Mouse (Mus musculus): ENCODE data around the gene Cox15. TPM values are rescaled to one million over a fixed set of nuclear protein-coding genes. Genes with fewer than 3 reads are reported as not detected.

Cox15 gene
- total RNA-seq, 1 experiment: 19.8 TPM

DNA sequence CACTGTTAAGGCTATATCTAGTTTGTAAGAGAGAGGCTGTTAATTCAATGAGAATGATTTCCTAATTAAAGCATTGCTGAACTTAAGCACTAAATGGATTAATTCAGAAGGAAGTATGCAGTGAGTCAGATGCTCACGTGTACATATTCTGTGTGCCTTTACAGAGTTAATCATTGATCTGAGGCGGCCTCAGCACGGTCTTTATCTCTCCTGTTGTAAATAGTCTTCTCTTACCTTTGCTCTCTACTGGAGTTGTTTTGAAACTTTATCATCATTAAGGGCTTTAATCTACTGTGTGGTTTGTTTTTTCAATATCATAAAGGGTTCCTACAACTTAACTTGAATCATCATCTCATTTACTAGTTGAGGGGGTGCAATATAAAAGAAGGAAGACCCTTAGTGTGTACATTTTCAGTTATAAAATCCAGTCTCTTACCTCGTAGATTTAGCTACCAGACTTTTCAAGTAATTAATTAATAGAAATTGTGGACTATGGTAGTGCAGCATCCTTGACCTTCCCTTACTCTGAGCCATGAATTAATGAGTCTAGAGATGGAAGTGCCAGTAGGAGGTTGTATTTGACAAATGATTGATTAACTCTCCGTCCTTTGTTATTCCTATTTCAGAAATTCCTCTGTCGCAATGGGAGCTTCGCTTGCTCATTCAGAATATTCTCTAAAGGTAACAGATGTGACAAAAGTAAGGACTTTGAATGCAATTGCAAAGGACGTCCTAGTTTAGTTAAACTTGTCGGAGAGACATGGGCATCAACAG is 14.9 kb upstream of the Cox15 start:
- H3K4me3 ChIP-seq (ENCODE audit: insufficient read depth in 1 of 2, low read depth in 1 of 2, low read length in 2 of 2, poor library complexity in 1 of 2, severe bottlenecking in 1 of 2): no peak overlapping the region
- in situ Hi-C loops (cut with MboI; ENCODE audit: low sequenced_read_pairs in 2 of 2, unreplicated experiment in 2 of 2): no loop called here
- H3K9me3 ChIP-seq (ENCODE audit: control insufficient read depth, insufficient read depth, low read depth, low read length): no peaks in the 10 kb centered on the region
- no peaks in the 10 kb centered on the region for H3K36me3 ChIP-seq (ENCODE audit: control insufficient read depth, insufficient read depth, low read length, poor library complexity, severe bottlenecking)
- TF ChIP-seq CHD2 (IDR thresholded peaks at IDR 0.05; ENCODE audit: low read depth, low read length) (no peak), ZC3H11A (IDR thresholded peaks at IDR 0.05; ENCODE audit: borderline replicate concordance, low read depth, low read length) (no peak), HCFC1 (IDR thresholded peaks at IDR 0.05; ENCODE audit: borderline replicate concordance, insufficient read depth, low read length) (no peak), ZNF384 (IDR thresholded peaks at IDR 0.05; ENCODE audit: low read depth, low read length) (no peak), MAFK (IDR thresholded peaks at IDR 0.05; ENCODE audit: insufficient read depth, low read depth, low read length) (no peak)
- no peak overlapping the region for H3K9ac ChIP-seq (ENCODE audit: insufficient read depth, low read depth, low read length, poor library complexity, severe bottlenecking)
- H3K27ac ChIP-seq (ENCODE audit: insufficient read depth, low read depth, low read length, poor library complexity, severe bottlenecking): no peak overlapping the region
- no peak for DNase-seq (ENCODE audit: low read depth, low spot score)
- no peaks in the 10 kb centered on the region for H3K4me1 ChIP-seq (ENCODE audit: control insufficient read depth in 2 of 2, insufficient read depth in 2 of 2, low read length in 2 of 2, poor library complexity in 1 of 2)

DNA sequence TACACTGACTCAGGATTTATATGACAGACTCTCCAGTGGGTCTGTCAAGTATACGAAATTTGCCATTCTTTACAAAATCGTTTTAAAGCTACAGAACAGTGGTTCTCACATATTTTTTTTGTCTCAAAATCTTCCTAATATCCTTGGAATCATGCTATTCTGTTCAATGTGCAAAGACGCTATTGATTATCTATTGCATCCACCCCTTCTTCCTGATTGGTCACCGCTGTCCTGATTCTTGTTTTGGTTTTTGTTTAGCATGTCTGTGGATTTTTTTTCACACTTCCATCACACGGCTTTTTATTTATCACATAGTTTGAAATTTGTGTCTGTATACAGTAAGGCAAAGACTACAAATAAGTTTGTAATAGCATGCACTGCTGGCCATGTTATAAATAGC is 13.7 kb upstream of the Cox15 start:
- no peak for TF ChIP-seq ZC3H11A (IDR thresholded peaks at IDR 0.05; ENCODE audit: borderline replicate concordance, low read depth, low read length)
- TF ChIP-seq MAFK (IDR thresholded peaks at IDR 0.05; ENCODE audit: insufficient read depth, low read depth, low read length): no peak
- no peak for TF ChIP-seq HCFC1 (IDR thresholded peaks at IDR 0.05; ENCODE audit: borderline replicate concordance, insufficient read depth, low read length)
- TF ChIP-seq ZNF384 (IDR thresholded peaks at IDR 0.05; ENCODE audit: low read depth, low read length): no peak
- TF ChIP-seq CHD2 (IDR thresholded peaks at IDR 0.05; ENCODE audit: low read depth, low read length): no peak
- no peak overlapping the region for H3K9ac ChIP-seq (ENCODE audit: insufficient read depth, low read depth, low read length, poor library complexity, severe bottlenecking)
- in situ Hi-C loops (cut with MboI; ENCODE audit: low sequenced_read_pairs in 2 of 2, unreplicated experiment in 2 of 2): no loop called here

GRCm38 (mm10) chr19:43762410-43762809 is 9.6 kb upstream of the Cox15 start:
- no peak overlapping the region for H3K4me3 ChIP-seq (ENCODE audit: insufficient read depth in 1 of 2, low read depth in 1 of 2, low read length in 2 of 2, poor library complexity in 1 of 2, severe bottlenecking in 1 of 2)
- TF ChIP-seq MAFK (IDR thresholded peaks at IDR 0.05; ENCODE audit: insufficient read depth, low read depth, low read length) (no peak), HCFC1 (IDR thresholded peaks at IDR 0.05; ENCODE audit: borderline replicate concordance, insufficient read depth, low read length) (no peak), CHD2 (IDR thresholded peaks at IDR 0.05; ENCODE audit: low read depth, low read length) (no peak), ZNF384 (IDR thresholded peaks at IDR 0.05; ENCODE audit: low read depth, low read length) (no peak), ZC3H11A (IDR thresholded peaks at IDR 0.05; ENCODE audit: borderline replicate concordance, low read depth, low read length) (no peak)
- H3K9me3 ChIP-seq (ENCODE audit: control insufficient read depth, insufficient read depth, low read depth, low read length): no peaks in the 10 kb centered on the region
- no peak overlapping the region for H3K9ac ChIP-seq (ENCODE audit: insufficient read depth, low read depth, low read length, poor library complexity, severe bottlenecking)
- no peak for DNase-seq (ENCODE audit: low read depth, low spot score)
- in situ Hi-C loops (cut with MboI; ENCODE audit: low sequenced_read_pairs in 2 of 2, unreplicated experiment in 2 of 2): no loop called here
- H3K36me3 ChIP-seq (ENCODE audit: control insufficient read depth, insufficient read depth, low read length, poor library complexity, severe bottlenecking): no peaks in the 10 kb centered on the region
- H3K4me1 ChIP-seq (ENCODE audit: control insufficient read depth in 2 of 2, insufficient read depth in 2 of 2, low read length in 2 of 2, poor library complexity in 1 of 2): no peaks in the 10 kb centered on the region
- no peak overlapping the region for H3K27ac ChIP-seq (ENCODE audit: insufficient read depth, low read depth, low read length, poor library complexity, severe bottlenecking)

More for the DNA sequence above, 13.7 kb upstream of the Cox15 start:
- Histone ChIP-seq H3K9me3 (ENCODE audit: control insufficient read depth, insufficient read depth, low read depth, low read length) (no peaks in the 10 kb centered on the region), H3K36me3 (ENCODE audit: control insufficient read depth, insufficient read depth, low read length, poor library complexity, severe bottlenecking) (no peaks in the 10 kb centered on the region), H3K27ac (ENCODE audit: insufficient read depth, low read depth, low read length, poor library complexity, severe bottlenecking) (no peak overlapping the region), H3K4me3 (ENCODE audit: insufficient read depth in 1 of 2, low read depth in 1 of 2, low read length in 2 of 2, poor library complexity in 1 of 2, severe bottlenecking in 1 of 2) (no peak overlapping the region), H3K4me1 (ENCODE audit: control insufficient read depth in 2 of 2, insufficient read depth in 2 of 2, low read length in 2 of 2, poor library complexity in 1 of 2) (no peaks in the 10 kb centered on the region)
- no peak for DNase-seq (ENCODE audit: low read depth, low spot score)

DNA sequence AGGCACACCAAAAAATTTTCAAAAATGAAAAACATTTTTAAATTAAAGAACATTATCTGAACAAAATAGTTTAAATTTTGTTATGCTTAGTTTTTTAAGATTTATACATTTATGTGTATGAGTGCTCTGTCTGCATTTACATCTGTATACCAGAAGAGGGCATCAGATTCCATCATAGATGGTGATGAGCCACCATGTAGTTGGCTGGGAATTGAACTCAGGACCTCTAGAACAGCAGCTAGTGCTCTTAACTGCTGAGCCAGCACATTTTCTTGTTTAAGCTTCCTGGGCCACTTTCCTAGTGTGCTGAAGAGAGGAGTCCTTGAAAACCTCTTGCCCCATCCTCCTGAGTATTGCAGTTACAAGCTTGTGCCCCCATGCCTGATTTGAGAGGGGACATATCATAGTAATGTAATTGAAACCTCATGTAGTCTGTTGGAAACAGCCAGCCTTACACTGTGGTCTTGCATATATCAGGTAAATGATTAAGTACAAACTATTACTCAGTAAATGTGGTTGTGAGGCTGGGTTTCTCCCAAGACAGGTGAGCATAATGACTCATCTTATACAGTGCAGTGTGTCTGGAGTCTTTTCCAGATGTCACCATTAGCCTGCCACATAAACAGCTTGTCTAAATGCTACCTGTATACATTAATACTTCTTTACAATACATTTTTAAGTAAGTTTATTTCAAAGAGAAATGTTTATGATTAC is 8.9 kb upstream of the Cox15 start:
- no peak overlapping the region for H3K9ac ChIP-seq (ENCODE audit: insufficient read depth, low read depth, low read length, poor library complexity, severe bottlenecking)
- TF ChIP-seq HCFC1 (IDR thresholded peaks at IDR 0.05; ENCODE audit: borderline replicate concordance, insufficient read depth, low read length) (no peak), MAFK (IDR thresholded peaks at IDR 0.05; ENCODE audit: insufficient read depth, low read depth, low read length) (peak; percentile 94), ZC3H11A (IDR thresholded peaks at IDR 0.05; ENCODE audit: borderline replicate concordance, low read depth, low read length) (no peak), ZNF384 (IDR thresholded peaks at IDR 0.05; ENCODE audit: low read depth, low read length) (no peak), CHD2 (IDR thresholded peaks at IDR 0.05; ENCODE audit: low read depth, low read length) (no peak)
- no peak overlapping the region for H3K27ac ChIP-seq (ENCODE audit: insufficient read depth, low read depth, low read length, poor library complexity, severe bottlenecking)
- H3K9me3 ChIP-seq (ENCODE audit: control insufficient read depth, insufficient read depth, low read depth, low read length): no peaks in the 10 kb centered on the region
- in situ Hi-C loops (cut with MboI; ENCODE audit: low sequenced_read_pairs in 2 of 2, unreplicated experiment in 2 of 2): no loop called here
- no peak for DNase-seq (ENCODE audit: low read depth, low spot score)
- H3K4me3 ChIP-seq (ENCODE audit: insufficient read depth in 1 of 2, low read depth in 1 of 2, low read length in 2 of 2, poor library complexity in 1 of 2, severe bottlenecking in 1 of 2): no peak overlapping the region
- H3K36me3 ChIP-seq (ENCODE audit: control insufficient read depth, insufficient read depth, low read length, poor library complexity, severe bottlenecking): no peaks in the 10 kb centered on the region
- H3K4me1 ChIP-seq (ENCODE audit: control insufficient read depth in 2 of 2, insufficient read depth in 2 of 2, low read length in 2 of 2, poor library complexity in 1 of 2): no peaks in the 10 kb centered on the region
